Comparison of ENCODE assay signal across 27 mouse cellular contexts in the genomic region with DNA sequence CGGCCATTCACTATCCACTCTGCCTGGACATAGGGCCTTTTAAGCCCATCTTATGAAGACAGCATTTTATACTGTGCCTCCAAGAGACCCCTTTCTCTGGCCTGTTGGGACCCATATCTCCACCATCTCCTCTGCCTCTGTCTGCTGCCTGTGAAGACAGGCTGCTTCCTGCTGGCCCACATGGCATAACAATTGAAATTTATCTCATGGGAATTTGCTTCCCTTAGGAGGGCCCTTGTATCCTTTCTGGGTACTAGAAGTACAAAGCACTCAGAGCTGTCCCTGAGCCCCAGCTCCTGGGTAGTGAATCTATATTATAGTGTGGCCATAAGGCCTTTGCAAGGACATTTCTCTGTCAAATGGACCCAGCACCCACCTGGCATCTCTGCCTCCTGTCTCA. TPM values are rescaled to one million over a fixed set of nuclear protein-coding genes. Genes with fewer than 3 reads are reported as not detected.
A peak's percentile ranks its signal among the peaks of the same experiment; 100 is the strongest.
DNase-seq lines count a peak whose midpoint lies in the region; TF ChIP-seq lines count a peak whose summit lies in the region.
"Had no signal": no experiment of that assay in that cellular context is flagged by ENCODE, and none has a peak within 500 bp of the region (broad histone marks: within the 10 kb centered on the region; RNA-seq: fewer than 3 reads in every experiment).

No protein-coding gene starts in this region.

- H3K27ac ChIP-seq in kidney, adult 2 months (ENCODE audit: insufficient read depth, low read depth, low read length), result no peak overlapping the region
- 0 out of 2 replicates have a peak overlapping the region, but pooled peaks have one; percentile 8 for H3K27ac ChIP-seq in spleen, adult 2 months (ENCODE audit: insufficient read depth, low read length)
- H3K27ac ChIP-seq in cerebellum, adult 2 months (ENCODE audit: insufficient read depth, low read length), result no peak overlapping the region
- H3K27ac ChIP-seq: embryonic facial prominence, embryonic 10.5 days; embryonic facial prominence, embryonic 13.5 days; forebrain, embryonic 12.5 days; forebrain, embryonic 15.5 days; heart, embryonic 15.5 days; hindbrain, embryonic 14.5 days; hindbrain, postnatal 0 days had no signal

- no peak for TF ChIP-seq POLR2A in kidney, adult 2 months (IDR thresholded peaks at IDR 0.05; ENCODE audit: low read depth, low read length)
- TF ChIP-seq POLR2A in lung, adult 2 months (IDR thresholded peaks at IDR 0.05; ENCODE audit: borderline replicate concordance, extremely low read depth, low read depth, low read length), result no peak
- TF ChIP-seq POLR2A in spleen, adult 2 months (IDR thresholded peaks at IDR 0.05; ENCODE audit: low read depth, low read length), result no peak
- no peak for TF ChIP-seq POLR2A in cerebellum, adult 2 months (IDR thresholded peaks at IDR 0.05; ENCODE audit: borderline replicate concordance, insufficient read depth, low read length)

- WGBS in kidney, adult 2 months, result 85% methylated on average over 1 of the region's 1 CpGs
- 63% methylated on average over 1 of the region's 1 CpGs for WGBS in lung, adult 2 months
- WGBS in spleen, adult 2 months, result 85% methylated on average over 1 of the region's 1 CpGs
- WGBS in cerebellum, adult 2 months, result 92% methylated on average over 1 of the region's 1 CpGs

- H3K27me3 ChIP-seq in kidney, adult 2 months (replicated peaks; ENCODE audit: control insufficient read depth, insufficient read depth, low read length), result no peaks in the 10 kb centered on the region
- H3K27me3 ChIP-seq in spleen, adult 2 months (ENCODE audit: control insufficient read depth, insufficient read depth, low read length), result no peaks in the 10 kb centered on the region
- no peaks in the 10 kb centered on the region for H3K27me3 ChIP-seq in cerebellum, adult 2 months (ENCODE audit: control insufficient read depth, insufficient read depth, low read length)
- H3K27me3 ChIP-seq: embryonic facial prominence, embryonic 13.5 days; forebrain, embryonic 12.5 days; forebrain, embryonic 15.5 days; heart, embryonic 12.5 days; heart, embryonic 15.5 days had no signal

- DNase-seq in kidney, adult 2 months, result peak; percentile 33
- DNase-seq in kidney, adult 8-10 months, result no peak
- DNase-seq in lung, postnatal 10 days, result peak; percentile 20
- no peak for DNase-seq in lung, adult 2 months
- no peak for DNase-seq in spleen, adult 2 months (ENCODE audit: low read depth in 1 of 2, low spot score in 2 of 2)
- no peak for DNase-seq in spleen, postnatal 4 days (ENCODE audit: low spot score in 2 of 2)
- DNase-seq in cerebellum, adult 2 months, result no peak
- DNase-seq: adrenal gland, adult 2 months; adrenal gland, postnatal 14 days; cerebellum, adult 11 months; cerebellum, adult 8-10 months; cerebellum, postnatal 10 days; cerebellum, postnatal 36 days; embryo, embryonic 11 days; gastrocnemius, postnatal 14 days; heart, adult 11 months; heart, postnatal 10 days; heart, postnatal 4 days had no signal

- no peaks in the 10 kb centered on the region for H3K36me3 ChIP-seq in kidney, adult 2 months (ENCODE audit: control insufficient read depth, insufficient read depth, low read length)
- H3K36me3 ChIP-seq in spleen, adult 2 months (ENCODE audit: control insufficient read depth, insufficient read depth, low read length), result peaks cover 8% of the 10 kb centered on the region
- H3K36me3 ChIP-seq: embryonic facial prominence, embryonic 10.5 days; embryonic facial prominence, embryonic 13.5 days; forebrain, embryonic 12.5 days; forebrain, embryonic 15.5 days; heart, embryonic 12.5 days; heart, embryonic 15.5 days had no signal

- TF ChIP-seq CTCF in kidney, adult 2 months (conservative IDR thresholded peaks at IDR 0.05; ENCODE audit: insufficient read depth, insufficient read length, low read depth, low read length), result no peak
- no peak for TF ChIP-seq CTCF in lung, adult 2 months (IDR thresholded peaks at IDR 0.05; ENCODE audit: insufficient read depth, low read length)
- no peak for TF ChIP-seq CTCF in spleen, adult 2 months (IDR thresholded peaks at IDR 0.05; ENCODE audit: extremely low read depth, insufficient read depth, insufficient read length, insufficient replicate concordance)
- TF ChIP-seq CTCF in cerebellum, adult 2 months (IDR thresholded peaks at IDR 0.05; ENCODE audit: borderline replicate concordance, insufficient read depth, low read depth, low read length), result no peak

- H3K4me3 ChIP-seq in kidney, adult 2 months (ENCODE audit: insufficient read depth, low read depth, low read length), result no peak overlapping the region
- H3K4me3 ChIP-seq in lung, adult 2 months (replicated peaks; ENCODE audit: extremely low read depth, low read depth, low read length), result no peak overlapping the region
- H3K4me3 ChIP-seq in spleen, adult 2 months (ENCODE audit: extremely low read depth, insufficient read depth, insufficient read length), result no peak overlapping the region
- no peak overlapping the region for H3K4me3 ChIP-seq in cerebellum, adult 2 months (replicated peaks; ENCODE audit: insufficient read depth, low read depth, low read length)
- H3K4me3 ChIP-seq: embryonic facial prominence, embryonic 10.5 days; embryonic facial prominence, embryonic 13.5 days; erythroblast, embryonic 14.5 days; forebrain, embryonic 12.5 days; forebrain, embryonic 15.5 days; heart, embryonic 12.5 days; heart, embryonic 15.5 days had no signal

- no peaks in the 10 kb centered on the region for H3K4me1 ChIP-seq in kidney, adult 2 months (ENCODE audit: control insufficient read depth, insufficient read depth, low read length)
- peaks cover 27% of the 10 kb centered on the region for H3K4me1 ChIP-seq in lung, adult 2 months (ENCODE audit: control insufficient read depth, insufficient read depth, low read length)
- peaks cover 38% of the 10 kb centered on the region for H3K4me1 ChIP-seq in spleen, adult 2 months (ENCODE audit: control insufficient read depth, insufficient read depth, insufficient read length)
- no peaks in the 10 kb centered on the region for H3K4me1 ChIP-seq in cerebellum, adult 2 months (ENCODE audit: control insufficient read depth, insufficient read depth, low read length)
- H3K4me1 ChIP-seq: embryonic facial prominence, embryonic 13.5 days; forebrain, embryonic 15.5 days had no signal

RNA-seq across cellular contexts. Expression of a gene that starts 40.6 kb away (rescaled TPM):
- 18.6 and 20.0 TPM in 2 replicates for polyA plus RNA-seq in kidney, adult 2 months (2012; rRNA removed)
- 86.5 and 123 TPM in 2 replicates for polyA plus RNA-seq in lung, adult 2 months (2012; rRNA removed)
- polyA plus RNA-seq in spleen, adult 2 months (2012; rRNA removed), result 204 and 282 TPM in 2 replicates
- polyA plus RNA-seq in cerebellum, adult 2 months (2012; rRNA removed), result 4.7 and 5.6 TPM in 2 replicates

Comparison
In these comparisons a context has a peak if more than half of its experiments do, and no peak if none do; other contexts are left out.
1. DNase-seq: peak in kidney, adult 2 months (single experiment) and lung, postnatal 10 days (single experiment); none in kidney, adult 8-10 months (0 of 2), lung, adult 2 months (single experiment), spleen, adult 2 months (0 of 2), spleen, postnatal 4 days (0 of 2) and cerebellum, adult 2 months (0 of 2).